Mouse (Mus musculus) olfactory bulb, adult 2 months (tissue): ENCODE measurements at regions not wholly inside any gene's neighbourhood (a gene's known extent, or its start where the extent isn't known, plus 50 kb on each side); places are given as distances from the start of the nearest gene placed in this dataset.

Experiments used
- CTCF ChIP-seq: fragments of 200-500 bp; IDR thresholded peaks from 2 replicates; pipeline ENCODE4 v1.5.1; 2012; ENCODE audit warnings: low read depth, mild to moderate bottlenecking, low read length, moderate library complexity; ENCODE audit not compliant: insufficient read depth
- POLR2A ChIP-seq: fragments of 200-500 bp; IDR thresholded peaks from 2 replicates; pipeline ENCODE4 v1.6.1; 2012; ENCODE audit warnings: mild to moderate bottlenecking, low read depth, low read length, moderate library complexity; ENCODE audit not compliant: insufficient read depth

DNA sequence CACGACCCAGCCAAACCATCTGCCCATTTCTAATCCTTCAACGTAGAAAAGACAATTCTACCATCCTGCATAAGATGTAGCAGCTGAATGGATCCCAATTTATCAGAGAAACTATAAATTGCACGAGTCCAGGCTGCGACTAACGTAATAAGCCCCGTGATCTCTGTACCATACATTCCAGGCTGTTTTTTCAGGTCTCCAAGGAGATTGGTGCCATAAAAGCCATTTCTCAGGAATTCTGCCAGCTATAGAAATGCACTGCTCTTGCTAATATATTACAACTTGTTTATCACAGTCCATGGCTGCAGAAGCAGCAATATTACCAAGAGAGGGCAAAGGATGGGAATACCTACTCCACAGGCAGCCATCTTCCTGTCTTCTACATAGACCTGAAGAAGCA, 447.6 kb upstream of the Tmpo start:
- TF ChIP-seq CTCF: no peak
- TF ChIP-seq POLR2A: no peak
